Mouse (Mus musculus) MEL (cell line): ENCODE measurements around the gene Cacng1.

Source experiments
- BHLHE40 ChIP-seq: IDR thresholded peaks from 2 replicates; pipeline ENCODE4 v1.6.1; 2012; ENCODE audit warnings: low read depth, mild to moderate bottlenecking, inconsistent platforms, low read length, improper control_type of control experiment, borderline replicate concordance
- CHD2 ChIP-seq: IDR thresholded peaks from 2 replicates; pipeline ENCODE4 v1.6.1; 2011; ENCODE audit warnings: low read length, improper control_type of control experiment
- CTCF ChIP-seq, 3 experiments: IDR thresholded peaks in 2 of 3; conservative IDR thresholded peaks in 1 of 3; 2 replicates each; pipeline ENCODE4 v1.5.1; 2011 to 2012; ENCODE audit warnings: low read length in 3 of 3, low read depth in 2 of 3, mild to moderate bottlenecking in 2 of 3, improper control_type of control experiment in 1 of 3, inconsistent platforms in 1 of 3, mixed read lengths in 1 of 3, moderate library complexity in 1 of 3; ENCODE audit not compliant: control insufficient read depth in 1 of 3, insufficient read depth in 1 of 3, poor library complexity in 1 of 3, severe bottlenecking in 1 of 3
- EP300 ChIP-seq, 2 experiments: IDR thresholded peaks; 2 replicates each; pipeline ENCODE4 v1.6.1; 2011; ENCODE audit warnings: improper control_type of control experiment in 2 of 2, low read length in 2 of 2, low read depth in 1 of 2, mild to moderate bottlenecking in 1 of 2
- NRF1 ChIP-seq: IDR thresholded peaks from 2 replicates; pipeline ENCODE4 v1.6.1; 2014; ENCODE audit warnings: low read depth, mild to moderate bottlenecking, inconsistent platforms, low read length, improper control_type of control experiment, moderate library complexity; ENCODE audit not compliant: poor library complexity, insufficient read depth, severe bottlenecking
- POLR2A ChIP-seq, 2 experiments: IDR thresholded peaks; 2 replicates each; pipeline ENCODE4 v1.6.1; 2011 to 2012; ENCODE audit warnings: low read length in 2 of 2, mild to moderate bottlenecking in 2 of 2, control low read depth in 1 of 2, improper control_type of control experiment in 1 of 2, low read depth in 1 of 2, moderate library complexity in 1 of 2; ENCODE audit not compliant: control insufficient read depth in 1 of 2, insufficient read depth in 1 of 2, poor library complexity in 1 of 2
- TCF12 ChIP-seq: IDR thresholded peaks from 2 replicates; pipeline ENCODE4 v1.6.1; 2014; ENCODE audit warnings: low read depth, mild to moderate bottlenecking, inconsistent platforms, low read length, improper control_type of control experiment, moderate library complexity
- USF1 ChIP-seq: IDR thresholded peaks from 2 replicates; pipeline ENCODE4 v1.6.1; 2014; ENCODE audit warnings: low read depth, mild to moderate bottlenecking, inconsistent platforms, low read length, improper control_type of control experiment, moderate library complexity

DNA sequence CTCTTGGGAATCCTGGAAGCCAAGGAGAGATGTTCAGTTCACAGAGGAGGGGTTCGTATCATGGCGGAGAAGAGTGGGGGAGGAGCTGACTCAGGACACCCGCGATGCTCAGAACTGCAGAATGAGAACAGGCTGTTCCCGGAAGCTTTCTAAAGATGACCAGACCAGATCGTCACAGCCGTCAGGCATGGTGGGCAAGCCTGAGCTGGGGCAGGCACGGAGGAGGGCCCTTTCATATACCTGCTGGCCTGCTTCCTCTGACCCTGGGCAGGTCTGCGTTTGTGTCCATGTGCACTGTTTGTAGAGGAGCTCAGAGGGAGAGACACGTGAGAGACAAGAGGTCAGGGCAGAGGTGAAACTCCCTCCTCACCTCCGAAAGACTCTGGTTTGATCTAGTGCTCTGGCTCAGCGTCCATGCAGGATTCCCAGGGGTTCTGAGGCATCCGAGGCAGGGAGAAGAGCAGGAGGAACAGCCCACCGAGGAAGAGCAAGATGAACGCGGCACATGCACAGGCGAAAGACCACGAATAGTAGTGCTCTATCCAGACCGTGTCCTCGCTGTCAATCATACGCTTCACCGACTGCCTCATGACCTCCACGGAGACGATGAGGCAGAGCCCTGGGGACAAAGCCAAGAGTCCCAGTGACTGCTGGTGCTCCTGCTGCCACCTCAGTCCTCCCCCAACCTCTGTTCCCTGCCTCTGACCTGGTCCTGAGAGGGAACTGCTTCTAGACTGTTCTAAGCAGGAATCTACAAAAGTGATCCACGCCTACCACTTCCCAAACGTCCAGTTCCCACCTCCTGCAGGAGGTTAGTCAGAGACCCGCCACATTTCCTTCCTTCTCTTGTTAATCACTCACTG is 12.8 kb downstream of the Cacng1 start:
- no peak for TF ChIP-seq BHLHE40
- TF ChIP-seq CHD2 = no peak
- no peak for TF ChIP-seq TCF12
- TF ChIP-seq CTCF (IDR thresholded peaks at IDR 0.05 in 2 of 3, conservative IDR thresholded peaks at IDR 0.05 in 1 of 3; ENCODE audit: control insufficient read depth in 1 of 3, insufficient read depth in 1 of 3, low read depth in 2 of 3, low read length in 3 of 3, poor library complexity in 1 of 3, severe bottlenecking in 1 of 3) = no peak
- TF ChIP-seq USF1 = no peak
- TF ChIP-seq POLR2A (IDR thresholded peaks at IDR 0.05; ENCODE audit: control insufficient read depth in 1 of 2, insufficient read depth in 1 of 2, low read depth in 1 of 2, low read length in 2 of 2, poor library complexity in 1 of 2) = no peak
- no peak for TF ChIP-seq EP300 (IDR thresholded peaks at IDR 0.05; ENCODE audit: low read depth in 1 of 2, low read length in 2 of 2)
- no peak for TF ChIP-seq NRF1
